Mouse (Mus musculus) embryonic facial prominence, embryonic 13.5 days (tissue): ENCODE results near the gene Pes1. TPM values are rescaled to one million over a fixed set of nuclear protein-coding genes. Genes with fewer than 3 reads are reported as not detected.

Source experiments
- ATAC-seq: fragments of 200-750 bp; cut with Nextera tagmentation; 2 replicates; pipeline ENCODE4 v1.8.0; 2017; ENCODE audit warnings: low read depth; ENCODE audit not compliant: insufficient number of reproducible peaks, insufficient read depth, low FRiP score, low TSS enrichment
- H3K27ac ChIP-seq: fragments of 300-500 bp; sonication (generic); 2 replicates; pipeline ENCODE4 v1.5.1; 2015; ENCODE audit warnings: moderate library complexity, mild to moderate bottlenecking, inconsistent platforms
- H3K27me3 ChIP-seq: fragments of 300-500 bp; sonication (generic); 2 replicates; pipeline ENCODE4 v1.6.1; 2015; ENCODE audit warnings: mild to moderate bottlenecking, inconsistent platforms
- H3K36me3 ChIP-seq: fragments of 300-500 bp; sonication (generic); 2 replicates; pipeline ENCODE4 v1.6.1; 2015; ENCODE audit warnings: mild to moderate bottlenecking, inconsistent platforms
- H3K4me1 ChIP-seq: fragments of 300-500 bp; sonication (generic); 2 replicates; pipeline ENCODE4 v1.6.1; 2015; ENCODE audit warnings: inconsistent platforms
- H3K4me2 ChIP-seq: fragments of 300-500 bp; sonication (generic); 2 replicates; pipeline ENCODE4 v1.6.1; 2015; ENCODE audit warnings: moderate library complexity, mild to moderate bottlenecking, inconsistent platforms
- H3K4me3 ChIP-seq: fragments of 300-500 bp; sonication (generic); 2 replicates; pipeline ENCODE4 v1.5.1; 2015; ENCODE audit warnings: mild to moderate bottlenecking, inconsistent platforms
- H3K9ac ChIP-seq: fragments of 300-500 bp; sonication (generic); 2 replicates; pipeline ENCODE4 v1.6.1; 2015; ENCODE audit warnings: mild to moderate bottlenecking, inconsistent platforms
- H3K9me3 ChIP-seq: fragments of 300-500 bp; sonication (generic); 2 replicates; pipeline ENCODE4 v1.6.1; 2016; ENCODE audit warnings: inconsistent platforms
- WGBS: fragments of 180-500 bp; shearing (Covaris S2); methylation state at CpG from one replicate; pipeline ENCODE4 v1.1.7; 2015; ENCODE audit warnings: mixed read lengths; 5-methylcytosine and 5-hydroxymethylcytosine counted together
- polyA plus RNA-seq: library from polyadenylated mRNA; unstranded; fragments of >200 nt; fragmentation: Nextera tagmentation; extraction: Ambion mirVana; gene quantifications from 2 replicates; pipeline ENCODE4 v1.2.1, GENCODE M21; 2015

The Pes1 gene
- polyA plus RNA-seq, result 78.6 and 80.9 TPM in 2 replicates

- Histone ChIP-seq H3K27ac (peak within 1 kb of the TSS; percentile 64; the same call in 1 of the 2 replicates), H3K4me1 (peaks cover 19% of the 10 kb centered on the region), H3K9ac (peak within 1 kb of the TSS; percentile 86), H3K36me3 (peaks cover 13% of the 10 kb centered on the region), H3K9me3 (no peaks in the 10 kb centered on the region), H3K27me3 (no peaks in the 10 kb centered on the region), H3K4me2 (peak within 1 kb of the TSS; percentile 78), H3K4me3 (peak within 1 kb of the TSS; percentile 70)
- ATAC-seq, result peak; percentile 85
- WGBS, result under 1% methylated on average over 31 of the region's 31 CpGs
Measured at GRCm38 (mm10) chr11:3963610-3964415, at the start of gene Pes1. Gene Pes1, plus strand, starts transcription at chr11:3963975.

- H3K4me3 ChIP-seq, result peak within 1 kb of the TSS; percentile 66
- H3K9ac ChIP-seq, result peak within 1 kb of the TSS; percentile 75
- peak within 1 kb of the TSS; percentile 91 for H3K4me2 ChIP-seq
- H3K27ac ChIP-seq, result peak within 1 kb of the TSS; percentile 85
- peak; percentile 66 for ATAC-seq
- H3K9me3 ChIP-seq, result no peaks in the 10 kb centered on the region
- peaks cover 13% of the 10 kb centered on the region for H3K27me3 ChIP-seq
- WGBS, result under 1% methylated on average over 28 of the region's 28 CpGs
- no peaks in the 10 kb centered on the region for H3K36me3 ChIP-seq
- H3K4me1 ChIP-seq, result peaks cover 44% of the 10 kb centered on the region
Measured at GRCm38 (mm10) chr11:3914109-3914840, 49.5 kb upstream of the Pes1 start, which contains the start of gene Slc35e4. Gene Slc35e4, minus strand, starts transcription at chr11:3914664.

GRCm38 (mm10) chr11:3918738-3919137 lies 45.0 kb upstream of the Pes1 start:
- peaks cover 9% of the 10 kb centered on the region for H3K4me1 ChIP-seq

GRCm38 (mm10) chr11:3920476-3920875 lies 43.3 kb upstream of the Pes1 start:
- Histone ChIP-seq H3K4me1 (no peaks in the 10 kb centered on the region), H3K9ac (no peak overlapping the region), H3K36me3 (peaks cover 29% of the 10 kb centered on the region), H3K27me3 (no peaks in the 10 kb centered on the region), H3K4me2 (no peak overlapping the region), H3K9me3 (no peaks in the 10 kb centered on the region), H3K4me3 (no peak overlapping the region), H3K27ac (no peak overlapping the region)
- WGBS, result 86% methylated on average over 7 of the region's 7 CpGs
- no peak for ATAC-seq

More at GRCm38 (mm10) chr11:3918738-3919137, 45.0 kb upstream of the Pes1 start:
- Histone ChIP-seq H3K4me3 (no peak overlapping the region), H3K27ac (no peak overlapping the region), H3K36me3 (peaks cover 13% of the 10 kb centered on the region), H3K27me3 (no peaks in the 10 kb centered on the region), H3K9me3 (no peaks in the 10 kb centered on the region), H3K4me2 (no peak overlapping the region), H3K9ac (no peak overlapping the region)
- ATAC-seq, result no peak
- WGBS, result 43% methylated on average over 1 of the region's 1 CpGs

GRCm38 (mm10) chr11:3921281-3921850 lies 42.4 kb upstream of the Pes1 start:
- Histone ChIP-seq H3K4me2 (no peak overlapping the region), H3K4me3 (no peak overlapping the region), H3K36me3 (peaks cover 37% of the 10 kb centered on the region), H3K9ac (no peak overlapping the region), H3K4me1 (no peaks in the 10 kb centered on the region), H3K27me3 (no peaks in the 10 kb centered on the region), H3K9me3 (no peaks in the 10 kb centered on the region), H3K27ac (no peak overlapping the region)
- ATAC-seq, result no peak
- WGBS, result 31% methylated on average over 8 of the region's 8 CpGs

- peaks cover 37% of the 10 kb centered on the region for H3K36me3 ChIP-seq
- H3K4me3 ChIP-seq, result no peak overlapping the region
- no peaks in the 10 kb centered on the region for H3K9me3 ChIP-seq
- no peaks in the 10 kb centered on the region for H3K27me3 ChIP-seq
- no peak for ATAC-seq
- no peak overlapping the region for H3K27ac ChIP-seq
- H3K9ac ChIP-seq, result no peak overlapping the region
- no peak overlapping the region for H3K4me2 ChIP-seq
- H3K4me1 ChIP-seq, result no peaks in the 10 kb centered on the region
- WGBS, result 90% methylated on average over 9 of the region's 9 CpGs
Measured at GRCm38 (mm10) chr11:3922115-3922514, 41.7 kb upstream of the Pes1 start.

- no peaks in the 10 kb centered on the region for H3K27me3 ChIP-seq
- H3K4me1 ChIP-seq, result no peaks in the 10 kb centered on the region
- H3K9ac ChIP-seq, result no peak overlapping the region
- H3K4me3 ChIP-seq, result no peak overlapping the region
- ATAC-seq, result no peak
- 93% methylated on average over 6 of the region's 6 CpGs for WGBS
- no peak overlapping the region for H3K4me2 ChIP-seq
- no peak overlapping the region for H3K27ac ChIP-seq
- H3K36me3 ChIP-seq, result peaks cover 37% of the 10 kb centered on the region
- no peaks in the 10 kb centered on the region for H3K9me3 ChIP-seq
Measured at GRCm38 (mm10) chr11:3922731-3923130, 41.0 kb upstream of the Pes1 start.

- no peak overlapping the region for H3K4me3 ChIP-seq
- H3K4me1 ChIP-seq, result peaks cover 3% of the 10 kb centered on the region
- no peak overlapping the region for H3K27ac ChIP-seq
- H3K4me2 ChIP-seq, result no peak overlapping the region
- H3K27me3 ChIP-seq, result no peaks in the 10 kb centered on the region
- ATAC-seq, result no peak
- no peaks in the 10 kb centered on the region for H3K9me3 ChIP-seq
- WGBS, result 95% methylated on average over 10 of the region's 10 CpGs
- H3K9ac ChIP-seq, result no peak overlapping the region
- H3K36me3 ChIP-seq, result peaks cover 37% of the 10 kb centered on the region
Measured at GRCm38 (mm10) chr11:3925916-3926315, 37.9 kb upstream of the Pes1 start.

GRCm38 (mm10) chr11:3930019-3930418 lies 33.8 kb upstream of the Pes1 start:
- Histone ChIP-seq H3K4me2 (no peak overlapping the region), H3K27ac (no peak overlapping the region), H3K27me3 (no peaks in the 10 kb centered on the region), H3K36me3 (peaks cover 10% of the 10 kb centered on the region), H3K9ac (no peak overlapping the region), H3K4me3 (peak overlapping the region; percentile 1; the same call in 1 of the 2 replicates), H3K9me3 (no peaks in the 10 kb centered on the region), H3K4me1 (peaks cover 13% of the 10 kb centered on the region)
- WGBS, result 75% methylated on average over 4 of the region's 4 CpGs
- no peak for ATAC-seq

GRCm38 (mm10) chr11:3930931-3931330 lies 32.8 kb upstream of the Pes1 start:
- 30% methylated on average over 6 of the region's 6 CpGs for WGBS
- Histone ChIP-seq H3K4me2 (peak overlapping the region; percentile 76), H3K9ac (peak overlapping the region; percentile 67), H3K9me3 (no peaks in the 10 kb centered on the region), H3K27me3 (no peaks in the 10 kb centered on the region), H3K27ac (no peak overlapping the region), H3K36me3 (peaks cover 3% of the 10 kb centered on the region; the same call in 1 of the 2 replicates), H3K4me3 (peak overlapping the region; percentile 53), H3K4me1 (peaks cover 13% of the 10 kb centered on the region)
- no peak for ATAC-seq

GRCm38 (mm10) chr11:3931511-3932211 lies 32.1 kb upstream of the Pes1 start, which contains the start of gene Tcn2:
Gene Tcn2, minus strand, starts transcription at chr11:3932159.
- Histone ChIP-seq H3K4me2 (peak within 1 kb of the TSS; percentile 76), H3K27me3 (no peaks in the 10 kb centered on the region), H3K4me3 (peak within 1 kb of the TSS; percentile 53), H3K9ac (peak within 1 kb of the TSS; percentile 67), H3K9me3 (no peaks in the 10 kb centered on the region), H3K36me3 (no peaks in the 10 kb centered on the region), H3K27ac (no peak within 1 kb of the TSS; the same call in 1 of the 2 replicates), H3K4me1 (peaks cover 13% of the 10 kb centered on the region)
- WGBS, result under 1% methylated on average over 20 of the region's 26 CpGs
- peak; percentile 67; the same call in 1 of the 2 replicates for ATAC-seq
